Mouse (Mus musculus) hematopoietic stem cell, adult 5-6 weeks (primary cell): Measurements from ENCODE around the gene Arhgef3. TPM values are rescaled to one million over a fixed set of nuclear protein-coding genes. Genes with fewer than 3 reads are reported as not detected.
A peak's percentile ranks its signal among the peaks of the same experiment; 100 is the strongest.

Experiments used
- ATAC-seq, 2 experiments: fragments of 125-278 bp in 1 of 2; replicated peaks in 1 of 2; 2 replicates each; pipeline ENCODE4 v1.8.0; 2016 to 2017; ENCODE audit warnings: inconsistent platforms in 2 of 2, mild to moderate bottlenecking in 2 of 2, moderate number of reproducible peaks in 2 of 2, low read depth in 1 of 2, moderate TSS enrichment in 1 of 2; ENCODE audit not compliant: low FRiP score in 2 of 2, poor library complexity in 2 of 2, severe bottlenecking in 2 of 2, insufficient read depth in 1 of 2, low TSS enrichment in 1 of 2
- total RNA-seq: library from RNA; stranded (forward); fragments of 172-1452, 232-1000 nt; gene quantifications from 2 replicates; pipeline ENCODE4 v1.2.3, GENCODE M21; 2017

Gene Arhgef3
- total RNA-seq, 1 experiment from 2014 or later: 43.4 TPM

DNA sequence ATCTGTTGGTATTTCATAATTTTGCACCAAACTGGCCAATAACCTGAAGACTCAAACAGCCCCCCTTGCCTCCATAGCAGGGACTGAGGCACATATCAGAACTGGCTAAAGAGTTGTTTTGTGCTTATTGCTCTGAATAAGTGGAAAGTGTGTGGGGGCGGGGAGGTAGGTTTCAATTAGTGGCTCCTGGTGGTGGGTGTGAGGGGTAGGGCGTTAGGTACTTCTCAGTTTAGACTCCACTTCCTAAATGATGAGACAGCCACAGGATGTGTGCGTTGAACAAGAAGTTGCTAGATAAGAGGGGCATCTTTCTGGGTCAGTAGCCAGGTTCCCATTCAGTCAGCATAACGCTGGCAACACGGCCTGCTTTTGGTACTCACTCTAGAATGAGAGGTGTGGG is 153.4 kb downstream of the Arhgef3 start:
- ATAC-seq: no peak

DNA sequence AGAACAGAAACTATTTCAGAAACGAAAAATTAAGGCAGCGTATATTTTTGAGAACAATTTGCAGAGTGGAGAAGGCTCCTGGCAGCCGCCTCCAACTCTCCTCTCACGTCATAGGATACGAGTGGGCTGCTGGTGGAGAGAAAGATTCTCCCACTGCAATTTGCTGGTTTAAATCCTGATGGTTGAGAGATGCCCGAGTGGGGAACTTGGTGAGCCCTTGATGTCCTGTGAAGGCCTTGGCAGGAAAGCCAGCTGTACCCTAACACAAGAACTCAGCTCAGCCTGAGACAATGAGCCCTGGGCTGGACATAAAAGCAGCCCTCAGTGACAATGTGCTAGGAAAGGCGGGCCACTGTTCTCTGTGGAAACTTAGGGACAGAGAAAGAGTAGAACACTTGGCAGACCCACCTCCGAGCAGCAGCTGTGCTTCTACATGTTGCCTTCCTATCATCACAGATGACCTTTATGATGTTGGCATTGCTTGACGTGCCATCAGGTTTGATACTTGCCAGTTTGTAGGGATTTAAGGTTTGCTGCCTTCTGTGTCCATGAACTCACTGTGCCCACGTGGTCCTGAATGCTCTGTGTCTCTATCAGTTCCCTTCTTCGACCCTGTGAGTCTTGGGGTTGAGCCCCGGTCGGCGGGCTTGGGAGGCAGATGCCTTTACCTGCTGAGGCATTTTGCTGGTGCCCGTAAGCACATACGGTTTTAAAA is 154.4 kb downstream of the Arhgef3 start:
- no peak for ATAC-seq

DNA sequence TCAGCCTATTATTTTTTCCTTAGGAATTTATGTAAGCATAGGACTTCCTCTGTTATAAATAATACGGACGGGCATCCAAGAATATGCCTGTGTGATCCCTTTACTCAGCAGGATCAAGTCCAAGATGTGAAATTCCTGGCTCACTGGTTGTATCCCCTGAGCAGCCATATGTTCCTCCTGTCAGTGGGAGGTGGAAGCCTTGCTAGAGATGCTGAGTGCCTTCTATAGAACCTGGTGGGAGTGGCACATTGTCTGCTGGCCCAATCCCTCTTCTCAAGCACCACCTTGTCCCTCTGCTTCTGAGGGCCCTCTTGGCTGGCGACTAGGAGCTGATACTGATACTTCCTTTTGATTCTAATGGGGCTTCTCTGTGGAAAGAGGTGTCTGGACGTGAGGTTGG is 155.1 kb downstream of the Arhgef3 start:
- no peak for ATAC-seq

DNA sequence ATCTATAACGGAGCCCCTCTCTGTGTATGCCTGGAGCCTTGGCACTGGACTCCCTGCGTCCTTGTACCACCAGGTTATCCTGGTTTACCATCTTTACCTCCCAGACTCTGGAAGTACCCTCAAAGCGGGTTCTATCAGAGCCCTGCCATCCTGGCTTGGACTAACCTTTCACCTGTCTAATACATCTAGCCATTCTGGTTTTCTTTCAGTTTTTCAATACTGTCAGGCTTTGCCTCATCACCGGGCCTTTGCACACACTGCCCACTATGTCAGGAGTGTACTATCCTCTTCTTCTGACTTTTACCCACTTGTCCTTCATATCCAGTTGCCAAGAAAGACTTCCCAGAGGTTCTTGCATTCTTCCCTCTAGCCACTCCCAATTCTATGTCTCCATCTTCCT is 155.8 kb downstream of the Arhgef3 start:
- ATAC-seq: no peak

DNA sequence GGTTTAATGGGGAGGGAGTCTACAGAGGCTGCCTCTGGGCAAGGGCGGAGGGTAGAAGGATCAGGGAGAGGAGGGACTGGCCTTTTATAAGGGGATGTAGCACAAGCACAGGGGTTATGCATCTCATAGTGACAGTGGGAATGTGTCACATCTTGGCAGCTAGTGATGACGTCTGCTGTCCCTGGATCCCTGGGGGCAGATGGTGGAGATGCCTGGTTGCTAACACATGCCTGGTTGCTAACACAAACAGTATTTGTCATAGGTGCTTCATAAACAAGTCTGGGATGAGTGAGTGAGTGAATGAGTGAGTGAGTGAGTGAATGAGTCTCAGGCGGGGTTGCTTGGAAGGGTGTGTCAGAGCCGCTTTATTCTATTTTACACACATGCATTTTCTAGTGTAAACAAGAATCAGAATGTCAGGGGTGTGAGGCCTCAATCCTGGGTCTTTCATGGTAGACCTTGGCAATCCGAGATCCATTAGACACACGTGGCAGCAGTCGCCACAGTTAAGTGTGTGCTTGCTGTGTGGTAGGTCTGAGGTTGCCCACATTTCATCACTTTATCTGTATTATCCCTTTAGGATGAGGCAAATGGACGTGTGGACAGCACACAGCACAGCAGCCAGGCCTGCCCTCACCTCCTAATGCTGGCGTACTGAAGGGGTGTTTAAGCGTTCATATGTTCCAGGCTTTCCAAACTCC is 156.8 kb downstream of the Arhgef3 start:
- no peak for ATAC-seq

DNA sequence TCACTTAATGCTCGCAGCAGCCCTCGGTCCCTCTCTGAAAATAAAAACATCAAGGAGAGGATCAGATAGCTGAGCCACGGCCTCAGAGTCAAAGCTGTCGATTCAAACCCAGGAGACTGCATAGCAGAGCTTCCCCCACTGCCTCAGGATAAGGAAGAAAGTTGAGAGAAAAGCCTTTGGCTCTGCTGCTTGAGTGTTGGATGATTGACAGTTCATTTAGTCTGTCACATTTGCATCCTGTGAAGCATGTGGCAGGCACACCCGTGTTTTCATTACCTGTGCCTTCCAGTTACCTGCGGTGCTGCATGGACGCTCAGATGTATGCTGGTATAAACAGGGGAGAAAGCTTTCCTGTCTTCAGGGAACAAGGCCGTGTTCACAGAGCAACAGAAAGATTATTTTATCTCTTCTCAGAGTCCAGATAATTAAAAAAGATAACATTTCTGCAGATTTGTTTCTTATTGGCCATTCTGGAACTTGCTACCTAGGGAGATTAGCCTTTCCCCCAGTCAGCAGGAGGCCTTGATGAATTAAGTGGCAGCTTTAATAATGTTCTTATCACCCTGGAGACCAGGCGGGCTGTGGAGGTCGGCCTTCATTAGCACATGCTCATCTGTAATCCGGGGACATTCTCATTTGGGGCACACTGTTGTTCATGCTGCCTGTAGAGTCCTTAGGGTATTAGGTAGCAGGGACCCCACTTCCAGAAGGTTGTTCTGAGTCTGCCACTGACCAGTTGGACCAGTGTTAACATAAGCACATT is 157.6 kb downstream of the Arhgef3 start:
- no peak for ATAC-seq

DNA sequence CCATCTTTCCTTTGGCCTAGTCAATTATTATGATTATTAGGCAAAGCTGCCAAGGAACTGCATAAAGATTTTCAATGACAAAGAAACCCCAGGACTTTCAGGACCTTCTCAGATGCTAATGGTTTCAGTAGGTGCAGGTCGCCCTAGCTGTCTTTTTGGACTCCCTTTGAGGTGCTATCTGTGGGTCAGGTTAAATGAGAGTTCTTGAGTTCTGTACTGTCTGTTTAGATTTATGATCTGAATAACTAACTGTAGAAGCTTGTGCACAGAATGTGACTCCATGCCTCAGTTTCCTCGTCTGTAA is 158.1 kb downstream of the Arhgef3 start:
- ATAC-seq: no peak

DNA sequence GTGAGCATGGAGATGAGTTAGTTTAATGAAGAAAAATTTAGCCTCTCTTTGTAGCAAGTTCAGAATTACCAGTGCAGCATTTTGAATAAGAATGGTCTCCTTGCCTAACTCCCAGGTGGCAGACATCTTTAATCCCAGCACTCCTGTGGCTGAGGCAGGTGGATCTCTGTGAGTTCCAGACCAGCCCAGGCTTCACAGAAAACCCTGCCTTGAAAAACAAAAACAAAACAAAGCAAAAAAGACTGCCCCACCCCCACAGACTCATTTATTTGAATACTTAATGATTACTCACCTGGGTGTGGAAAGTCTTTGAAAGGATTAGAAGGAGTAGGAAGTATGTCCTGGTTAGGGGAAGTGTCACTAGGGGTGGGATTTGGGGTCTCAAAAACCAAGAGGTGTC is 158.5 kb downstream of the Arhgef3 start:
- no peak for ATAC-seq

DNA sequence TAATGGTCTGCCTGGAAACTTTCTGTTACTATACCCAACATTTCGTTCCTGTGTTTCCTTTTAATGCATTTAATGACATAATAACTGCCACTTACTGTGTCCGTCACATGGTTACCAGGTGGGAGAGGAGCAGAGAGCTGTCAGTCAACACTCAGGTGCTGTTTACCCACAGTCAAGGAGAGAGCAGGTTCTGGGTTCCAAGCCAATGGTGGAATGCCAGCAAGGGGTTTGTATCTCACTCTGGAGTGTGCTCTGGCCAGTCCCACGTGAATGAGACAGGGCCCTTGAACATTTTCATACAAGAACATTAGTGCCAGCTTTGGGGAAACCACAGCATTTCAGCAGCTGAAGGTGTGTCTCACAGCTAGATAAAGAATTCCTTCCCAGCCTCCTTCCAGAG is 162.6 kb downstream of the Arhgef3 start:
- ATAC-seq: no peak

DNA sequence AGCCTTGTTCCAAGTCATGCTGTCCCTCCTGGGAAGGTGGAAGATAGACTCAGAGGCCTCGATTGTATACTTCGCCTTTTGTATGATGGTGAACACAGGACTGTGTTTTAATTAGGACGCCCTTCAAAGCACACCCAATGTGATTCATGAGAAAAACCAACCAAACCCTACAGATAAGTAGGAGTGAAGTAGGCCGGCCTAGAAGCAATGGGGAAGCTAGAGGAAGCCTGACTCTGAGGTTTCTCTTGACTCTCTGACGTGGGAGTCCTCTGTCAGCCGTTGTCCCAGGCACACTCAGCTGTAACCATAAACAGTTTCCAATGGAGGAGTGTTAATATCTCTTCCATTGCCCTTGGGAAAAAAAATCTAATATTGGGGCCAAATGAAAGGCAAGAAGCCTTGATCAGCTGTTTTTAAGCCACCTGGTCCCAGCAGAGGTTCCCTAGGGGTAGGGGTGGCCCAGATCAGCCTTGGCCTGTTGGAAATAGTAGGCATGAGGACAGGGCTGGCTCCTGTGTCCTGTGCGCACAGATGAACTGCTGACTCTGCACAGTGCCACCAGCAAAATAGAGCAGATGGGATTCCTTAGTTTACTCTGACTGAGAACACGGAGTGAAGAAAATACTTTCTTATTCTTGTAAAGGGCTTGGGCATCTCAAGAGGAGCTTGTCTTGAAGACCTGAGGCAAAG is 165.6 kb downstream of the Arhgef3 start:
- ATAC-seq: peak in 1 of 2 experiments; percentile 46; a peak in 1 of 4 replicates

DNA sequence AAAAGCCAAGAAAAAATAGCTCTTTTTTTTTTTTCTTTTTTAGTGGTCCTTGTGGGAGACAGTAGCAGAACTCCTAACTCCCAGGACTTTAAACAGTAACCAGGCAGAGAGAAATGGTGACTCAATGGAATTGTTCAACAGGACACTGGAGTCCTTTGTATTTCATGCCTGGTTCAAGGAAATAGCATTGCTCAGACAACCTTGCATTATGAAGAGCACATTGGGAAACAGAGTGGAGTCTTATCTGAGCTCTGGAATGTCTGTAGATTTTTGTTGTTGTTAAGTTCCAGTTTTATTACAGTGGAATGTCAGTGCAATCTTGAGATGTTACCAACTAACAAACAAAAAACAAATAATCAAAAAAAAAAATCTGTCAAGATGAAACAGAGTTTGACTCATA is 169.3 kb downstream of the Arhgef3 start:
- no peak for ATAC-seq

DNA sequence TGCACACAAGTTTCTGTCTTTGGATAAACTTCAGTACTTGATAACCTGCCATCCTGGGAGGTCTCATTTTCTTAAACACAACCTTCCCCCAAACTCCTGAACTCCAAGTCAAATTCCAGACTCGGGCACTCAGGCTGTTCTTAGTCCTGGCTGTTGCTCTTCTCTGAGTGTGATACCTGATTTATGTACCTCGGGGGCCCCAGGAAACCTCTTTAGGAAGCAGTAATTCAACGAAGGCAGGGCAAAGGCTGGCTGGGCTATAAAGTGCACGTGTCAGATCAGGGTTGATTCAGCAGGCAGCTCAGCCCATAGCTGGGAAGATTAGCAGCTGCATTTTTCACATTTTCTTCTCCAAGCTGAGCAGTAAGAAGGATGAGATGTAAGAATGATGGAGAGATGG is 171.5 kb downstream of the Arhgef3 start:
- no peak for ATAC-seq

DNA sequence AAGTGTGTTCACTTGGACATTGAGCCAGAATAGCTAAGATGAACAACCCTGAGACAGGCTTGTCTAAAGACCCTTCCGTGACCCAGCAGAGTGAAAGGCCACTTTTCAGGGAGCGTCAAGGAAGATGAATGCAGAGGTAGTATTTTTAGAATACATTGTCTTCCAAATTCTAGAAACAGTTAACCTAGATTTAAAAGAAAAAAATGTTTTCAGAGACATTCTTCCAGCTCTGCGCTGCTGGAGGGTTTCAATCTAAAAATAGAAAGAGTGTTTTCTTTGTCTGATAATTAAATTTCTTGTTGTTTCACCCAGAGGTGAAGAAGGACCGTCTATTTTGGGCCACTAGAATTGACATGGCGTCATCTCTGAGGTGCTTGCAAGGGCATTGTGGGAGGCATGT is 174.4 kb downstream of the Arhgef3 start:
- ATAC-seq: no peak

DNA sequence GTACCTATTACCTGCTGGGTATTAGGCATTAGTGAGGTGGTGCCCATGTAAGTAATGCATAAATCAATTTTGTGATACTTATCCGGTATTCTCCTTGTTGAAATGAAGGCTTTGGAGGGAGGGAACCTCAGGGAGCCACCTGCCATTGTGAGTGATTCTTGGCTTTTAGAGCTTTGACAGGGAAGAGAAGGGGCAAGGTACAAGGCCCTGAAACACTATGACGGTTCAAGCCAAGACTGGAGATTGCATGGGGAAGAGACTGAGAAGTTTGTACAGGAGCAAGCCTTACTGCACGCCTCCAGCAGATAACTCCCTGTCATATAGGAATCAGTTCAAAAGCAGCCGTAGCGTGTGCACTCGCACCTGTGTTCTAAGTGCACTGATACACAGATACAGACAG is 177.4 kb downstream of the Arhgef3 start:
- no peak for ATAC-seq

DNA sequence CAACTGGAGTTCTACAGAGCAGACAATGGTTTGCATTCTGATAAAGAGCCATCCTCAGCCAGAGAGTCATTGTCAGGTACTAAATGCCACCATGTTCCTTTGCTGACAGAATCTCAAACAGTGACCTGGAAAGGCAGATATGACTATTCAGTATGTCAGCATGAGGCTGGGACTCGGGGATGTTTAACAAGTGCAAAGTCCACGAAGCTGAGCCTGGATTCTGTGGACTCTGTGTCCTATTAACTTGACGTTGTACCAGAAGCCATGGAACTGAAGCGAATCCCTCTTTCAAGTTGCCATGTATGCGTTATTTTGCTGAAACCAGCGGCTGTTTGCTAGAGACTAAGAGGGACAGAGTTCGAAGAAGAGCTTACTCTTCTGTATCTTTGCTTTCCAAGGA is 181.1 kb downstream of the Arhgef3 start:
- no peak for ATAC-seq

DNA sequence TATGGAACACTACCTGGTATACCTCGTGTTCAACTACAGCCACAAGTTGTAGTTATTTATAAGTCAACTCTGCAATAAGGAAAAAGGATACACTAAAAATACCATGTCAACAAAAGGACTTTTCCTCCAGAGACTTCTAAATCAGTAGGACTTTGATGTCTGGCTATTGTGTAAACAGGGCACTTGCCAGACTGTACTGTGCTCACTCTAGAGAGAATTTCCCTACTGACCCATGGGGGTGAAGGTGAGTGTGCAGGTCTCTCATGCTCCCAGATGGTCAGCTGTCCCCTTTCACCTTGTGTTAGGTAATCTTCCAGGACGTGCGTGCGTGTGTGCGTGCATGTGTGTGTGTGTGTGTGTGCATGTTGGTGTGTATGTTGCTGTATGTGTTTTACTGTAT is 182.3 kb downstream of the Arhgef3 start:
- no peak for ATAC-seq

DNA sequence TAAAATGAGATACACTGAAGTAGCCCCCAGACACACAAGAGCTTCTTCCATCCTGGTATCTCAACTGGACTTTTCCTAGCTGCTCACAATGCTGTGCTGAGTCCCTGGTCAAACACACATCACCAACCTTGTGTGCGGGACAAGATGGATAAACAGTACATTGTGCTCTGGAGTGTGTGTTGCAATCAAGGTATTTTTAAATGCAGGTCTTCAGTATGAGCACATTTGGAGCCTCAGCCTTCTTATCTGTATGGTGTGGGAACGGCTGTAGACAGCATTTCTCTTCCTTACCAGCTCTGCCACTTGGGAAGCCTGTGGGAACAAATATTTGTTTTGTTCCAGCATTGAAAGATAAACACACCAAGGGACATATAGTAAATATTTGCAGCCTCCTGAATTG is 184.2 kb downstream of the Arhgef3 start:
- no peak for ATAC-seq

DNA sequence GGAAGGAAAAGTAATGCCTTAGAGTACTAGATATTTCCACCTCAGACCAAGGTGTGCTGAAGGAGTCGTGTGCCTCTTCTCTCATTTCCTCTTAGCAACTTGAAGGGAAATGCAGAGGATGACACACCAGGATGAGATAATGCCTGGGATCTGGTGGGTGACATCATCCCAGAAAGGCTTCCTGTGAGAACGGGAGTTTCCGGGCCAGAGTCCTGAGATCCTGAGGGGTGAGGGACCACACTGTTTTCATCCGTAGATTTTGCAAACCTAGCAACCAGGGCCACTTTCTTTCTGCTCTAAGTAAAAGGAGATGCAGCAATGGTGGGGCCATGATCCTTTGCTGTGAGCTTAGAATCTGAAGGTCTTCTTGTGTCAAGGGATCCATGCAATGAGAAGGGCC is 185.0 kb downstream of the Arhgef3 start:
- ATAC-seq: no peak
